Mouse (Mus musculus) yolk sac, embryonic 10.5 days (tissue): ENCODE data around the gene Pced1b.
A peak's percentile ranks its signal among the peaks of the same experiment; 100 is the strongest.

ENCODE experiments used
- DNase-seq: peaks from one replicate; pipeline ENCODE4 v3.0.0-alpha.2; 2017; ENCODE audit warnings: low spot score

Gene Pced1b

GRCm38 (mm10) chr15:97397793-97398192 is 150.9 kb downstream of the Pced1b start:
- no peak for DNase-seq

- DNase-seq = no peak
These were observed 154.0 kb downstream of the Pced1b start for GRCm38 (mm10) chr15:97400866-97401265.

- no peak for DNase-seq
These were observed 157.6 kb downstream of the Pced1b start for GRCm38 (mm10) chr15:97404483-97404882.

GRCm38 (mm10) chr15:97404998-97405397 is 158.1 kb downstream of the Pced1b start:
- DNase-seq = no peak

- DNase-seq = no peak
These were observed 159.2 kb downstream of the Pced1b start for GRCm38 (mm10) chr15:97406105-97406504.

- DNase-seq = no peak
These were observed 160.9 kb downstream of the Pced1b start for GRCm38 (mm10) chr15:97407496-97408454.

GRCm38 (mm10) chr15:97411136-97411535 is 164.2 kb downstream of the Pced1b start:
- no peak for DNase-seq

- no peak for DNase-seq
These were observed 164.8 kb downstream of the Pced1b start for GRCm38 (mm10) chr15:97411671-97412070.

GRCm38 (mm10) chr15:97412308-97412707 is 165.4 kb downstream of the Pced1b start:
- DNase-seq = no peak

- no peak for DNase-seq
These were observed 166.0 kb downstream of the Pced1b start for GRCm38 (mm10) chr15:97412861-97413260.

- no peak for DNase-seq
These were observed 168.0 kb downstream of the Pced1b start for GRCm38 (mm10) chr15:97414718-97415413.

- peak; percentile 71 for DNase-seq
These were observed 168.6 kb downstream of the Pced1b start for GRCm38 (mm10) chr15:97415426-97415946.

GRCm38 (mm10) chr15:97420292-97420691 is 173.4 kb downstream of the Pced1b start:
- no peak for DNase-seq

- DNase-seq = peak; percentile 57
These were observed 174.6 kb downstream of the Pced1b start for GRCm38 (mm10) chr15:97421533-97421932.

- DNase-seq = no peak
These were observed 175.5 kb downstream of the Pced1b start for GRCm38 (mm10) chr15:97422212-97422944.

GRCm38 (mm10) chr15:97424375-97424774 is 177.5 kb downstream of the Pced1b start:
- DNase-seq = no peak

- DNase-seq = no peak
These were observed 178.1 kb downstream of the Pced1b start for GRCm38 (mm10) chr15:97424961-97425360.

- no peak for DNase-seq
These were observed 182.4 kb downstream of the Pced1b start for GRCm38 (mm10) chr15:97429201-97429900.

- DNase-seq = peak; percentile 79
These were observed 184.6 kb downstream of the Pced1b start for GRCm38 (mm10) chr15:97431533-97431932.

- DNase-seq = peak; percentile 79
These were observed 185.3 kb downstream of the Pced1b start for GRCm38 (mm10) chr15:97432221-97432620.
